Mouse (Mus musculus): Measurements from ENCODE around the gene Wscd2. TPM values are rescaled to one million over a fixed set of nuclear protein-coding genes. Genes with fewer than 3 reads are reported as not detected.
A peak's percentile ranks its signal among the peaks of the same experiment; 100 is the strongest.

The Wscd2 gene
- total RNA-seq, 1 experiment from 2014 or later, result 0.29 TPM

DNA sequence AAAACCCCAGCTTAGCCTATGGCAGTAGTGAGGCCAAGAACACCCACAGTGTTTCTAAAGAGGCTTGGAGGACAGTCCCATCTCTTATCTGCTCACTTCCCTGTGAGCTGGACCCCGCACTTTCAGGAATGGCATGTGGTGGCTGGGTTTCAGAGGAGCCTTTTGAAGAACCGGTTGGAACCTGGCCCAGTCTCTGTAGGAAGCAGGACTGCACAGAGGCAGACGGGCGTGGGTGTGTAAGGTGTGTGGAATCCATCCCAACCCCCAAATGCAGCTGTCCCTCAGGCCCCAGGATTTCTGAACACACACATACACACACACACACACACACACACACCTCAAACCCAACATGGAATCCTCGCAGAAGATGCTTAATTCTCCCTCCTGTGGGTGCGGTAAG lies 23.9 kb downstream of the Wscd2 start:
- no peak for ATAC-seq (replicated peaks; ENCODE audit: insufficient number of reproducible peaks, low FRiP score, low TSS enrichment, poor library complexity, severe bottlenecking)

DNA sequence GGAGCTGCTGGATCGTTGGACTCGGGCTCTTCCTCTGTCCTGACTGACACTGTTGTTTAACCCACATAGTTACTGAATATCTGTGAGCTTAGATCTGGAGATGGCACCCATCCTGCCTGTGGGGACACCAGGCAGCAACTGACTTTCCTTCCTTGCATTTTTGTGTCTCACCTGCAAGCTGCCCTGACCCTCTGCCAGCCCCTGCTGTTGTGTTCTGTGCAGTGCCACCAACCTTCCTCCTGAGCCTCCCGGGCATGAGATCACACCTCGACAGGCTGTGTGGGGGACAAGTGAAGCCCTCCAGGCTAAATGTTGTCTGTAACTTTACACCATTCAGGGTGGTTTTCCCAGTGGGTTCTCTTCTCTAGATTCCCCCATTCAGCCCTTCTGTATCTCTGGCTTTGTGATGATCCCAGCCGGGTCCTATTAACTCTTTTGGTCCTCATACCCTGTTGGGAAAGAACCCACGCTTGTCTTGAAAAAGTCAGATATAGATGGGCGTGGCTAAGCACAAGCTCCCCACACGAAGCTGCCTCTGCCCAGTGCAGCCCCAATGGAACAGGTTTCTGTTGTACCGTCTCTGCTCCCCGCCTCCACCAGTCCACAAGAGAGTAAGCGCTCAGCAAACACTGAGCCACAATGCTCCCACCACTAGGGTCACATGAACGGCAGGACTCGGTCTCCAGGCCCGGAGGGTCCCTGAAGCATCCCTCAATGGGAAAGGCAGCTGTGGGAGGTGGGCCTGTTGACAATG lies 26.2 kb downstream of the Wscd2 start:
- ATAC-seq (replicated peaks; ENCODE audit: insufficient number of reproducible peaks, low FRiP score, low TSS enrichment, poor library complexity, severe bottlenecking), result no peak

DNA sequence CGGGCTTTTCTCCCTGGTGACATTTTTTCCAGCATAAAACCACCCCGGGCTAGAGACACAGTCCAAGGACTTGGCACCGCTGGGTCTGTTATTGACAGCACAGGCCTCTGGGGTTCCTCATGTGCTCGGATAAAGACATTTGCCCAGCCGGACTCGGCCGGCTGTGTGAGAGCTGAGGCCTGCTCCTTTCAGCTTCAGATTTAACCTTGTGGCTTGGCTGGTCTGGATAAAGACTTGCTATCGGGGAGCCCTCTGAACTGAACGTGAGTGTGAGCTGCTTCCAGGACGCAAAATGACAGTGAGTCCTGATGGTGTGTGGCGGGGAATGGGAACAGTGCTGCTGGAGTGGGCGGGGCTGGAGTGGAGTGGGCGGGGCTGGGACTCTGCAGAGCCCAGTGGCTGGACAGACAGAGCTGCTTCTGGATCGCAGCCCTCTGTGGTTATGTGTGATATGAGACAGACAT lies 26.8 kb downstream of the Wscd2 start:
- ATAC-seq (replicated peaks; ENCODE audit: insufficient number of reproducible peaks, low FRiP score, low TSS enrichment, poor library complexity, severe bottlenecking), result no peak

DNA sequence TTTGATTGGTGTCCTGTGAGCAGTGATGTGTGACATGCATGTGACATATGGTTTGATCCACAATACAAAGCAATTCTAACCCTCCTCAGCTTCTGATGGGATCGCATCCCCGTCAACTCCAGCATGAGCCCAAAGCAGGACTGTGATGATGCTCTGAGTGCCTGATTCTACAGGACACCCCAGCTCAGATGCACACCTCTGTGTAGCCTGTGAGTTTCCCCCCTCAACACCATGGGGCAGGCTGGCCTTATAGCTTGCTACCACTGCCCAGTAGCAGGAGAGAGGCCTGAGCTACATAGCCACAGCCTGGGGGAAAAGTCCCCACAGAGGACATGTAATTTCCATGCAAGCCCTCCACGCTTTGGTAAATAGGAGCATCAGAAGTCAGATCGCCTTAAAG lies 27.3 kb downstream of the Wscd2 start:
- ATAC-seq (replicated peaks; ENCODE audit: insufficient number of reproducible peaks, low FRiP score, low TSS enrichment, poor library complexity, severe bottlenecking), result no peak

DNA sequence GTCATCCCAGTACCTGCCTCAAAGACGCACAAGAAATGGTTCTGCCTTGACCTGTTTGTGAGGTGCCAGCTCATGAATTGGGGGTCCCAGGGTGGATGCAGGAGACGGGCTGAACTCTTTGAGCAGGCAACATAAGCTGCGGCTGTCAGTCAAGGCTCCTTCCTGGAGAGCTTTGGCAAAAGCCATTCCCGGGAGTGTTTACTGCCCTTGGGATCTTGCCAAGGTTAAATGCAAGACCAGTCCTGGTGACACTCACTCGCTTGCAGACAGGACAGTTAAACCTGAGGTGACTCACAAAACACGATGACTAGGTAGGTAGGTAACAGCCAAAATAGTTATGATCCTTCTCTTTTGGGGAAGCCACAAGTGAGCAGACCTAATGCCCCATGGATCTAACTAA lies 30.9 kb downstream of the Wscd2 start:
- no peak for ATAC-seq (replicated peaks; ENCODE audit: insufficient number of reproducible peaks, low FRiP score, low TSS enrichment, poor library complexity, severe bottlenecking)

DNA sequence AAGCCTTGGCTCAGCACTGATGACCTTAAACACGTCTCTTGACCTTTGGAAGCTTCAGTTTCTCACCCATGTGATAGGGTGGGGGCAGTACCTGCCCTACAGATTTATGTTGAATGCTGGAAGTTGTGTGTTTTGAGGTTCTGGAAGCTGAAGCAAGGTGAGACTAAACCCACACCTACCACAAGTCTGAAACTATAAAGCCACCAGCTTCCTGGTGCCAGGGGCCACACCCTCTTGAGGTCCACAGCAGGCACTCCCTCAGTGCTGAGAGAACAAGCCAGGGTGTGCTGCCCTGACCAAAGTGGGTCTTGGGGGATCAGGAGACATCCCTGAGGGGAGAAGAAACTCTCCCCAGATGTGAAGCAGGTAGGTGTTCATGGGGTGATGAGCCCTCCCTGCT lies 48.7 kb downstream of the Wscd2 start:
- no peak for ATAC-seq (replicated peaks; ENCODE audit: insufficient number of reproducible peaks, low FRiP score, low TSS enrichment, poor library complexity, severe bottlenecking)

DNA sequence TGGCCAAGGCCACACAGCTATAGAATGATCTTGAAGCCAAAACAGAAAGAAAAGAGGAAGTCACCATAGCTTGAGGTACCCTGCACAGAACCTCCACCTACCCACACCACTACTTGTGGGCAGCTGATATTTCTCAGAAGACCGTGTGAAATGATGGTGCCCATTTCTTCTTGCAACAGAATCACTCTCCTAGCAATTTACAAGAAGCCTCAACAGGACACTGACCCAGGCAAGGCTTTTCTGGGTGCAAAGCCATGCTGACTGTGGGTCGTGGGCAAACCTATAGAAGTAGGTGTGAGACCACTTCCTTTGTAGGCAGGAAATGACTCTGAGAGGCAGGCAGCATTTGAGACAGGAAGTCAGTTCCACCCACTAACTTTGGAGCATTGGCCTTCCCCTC lies 49.3 kb downstream of the Wscd2 start:
- peak; percentile 45; the same call in 1 of the 2 replicates for ATAC-seq (replicated peaks; ENCODE audit: insufficient number of reproducible peaks, low FRiP score, low TSS enrichment, poor library complexity, severe bottlenecking)

DNA sequence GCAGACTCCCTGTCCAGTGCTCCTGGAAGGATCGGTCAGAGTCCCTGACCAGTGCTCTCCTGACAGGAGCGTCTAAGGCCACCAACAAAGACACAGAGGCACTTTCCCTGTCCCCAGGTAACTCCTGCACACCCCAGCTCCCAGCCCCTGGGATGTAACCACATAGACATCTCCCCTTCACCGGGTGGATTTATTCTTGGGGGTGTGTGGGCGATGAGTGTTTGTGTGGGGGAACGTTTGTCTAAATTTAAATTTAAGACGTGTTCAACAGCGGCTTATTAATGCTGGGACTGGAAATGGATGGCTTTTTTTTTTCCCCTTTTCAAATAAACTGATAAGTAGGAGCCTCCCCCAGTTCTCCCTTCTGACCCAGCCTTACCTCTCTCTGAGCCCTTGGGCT lies 49.7 kb downstream of the Wscd2 start:
- no peak for ATAC-seq (replicated peaks; ENCODE audit: insufficient number of reproducible peaks, low FRiP score, low TSS enrichment, poor library complexity, severe bottlenecking)

DNA sequence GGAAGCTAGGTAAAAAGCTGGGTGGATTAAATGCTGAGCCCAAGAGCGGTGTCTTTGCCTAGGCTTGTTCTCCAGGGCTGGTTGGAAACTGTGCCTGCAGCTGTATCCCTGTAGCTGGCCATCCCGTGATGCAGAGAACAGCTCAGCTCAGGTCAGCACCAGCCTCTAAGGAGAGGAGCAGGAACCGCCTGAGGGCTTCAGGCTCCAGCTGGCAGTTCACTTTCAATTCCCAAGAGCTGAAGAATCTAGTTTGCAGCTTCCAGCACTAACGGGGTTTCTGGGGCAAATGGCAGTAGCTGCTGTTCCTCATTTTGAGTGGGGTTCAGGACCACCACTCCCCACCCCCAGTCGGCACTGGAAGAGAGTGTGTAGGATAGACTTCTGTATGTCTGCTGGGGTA lies 51.1 kb downstream of the Wscd2 start:
- ATAC-seq (replicated peaks; ENCODE audit: insufficient number of reproducible peaks, low FRiP score, low TSS enrichment, poor library complexity, severe bottlenecking), result no peak

DNA sequence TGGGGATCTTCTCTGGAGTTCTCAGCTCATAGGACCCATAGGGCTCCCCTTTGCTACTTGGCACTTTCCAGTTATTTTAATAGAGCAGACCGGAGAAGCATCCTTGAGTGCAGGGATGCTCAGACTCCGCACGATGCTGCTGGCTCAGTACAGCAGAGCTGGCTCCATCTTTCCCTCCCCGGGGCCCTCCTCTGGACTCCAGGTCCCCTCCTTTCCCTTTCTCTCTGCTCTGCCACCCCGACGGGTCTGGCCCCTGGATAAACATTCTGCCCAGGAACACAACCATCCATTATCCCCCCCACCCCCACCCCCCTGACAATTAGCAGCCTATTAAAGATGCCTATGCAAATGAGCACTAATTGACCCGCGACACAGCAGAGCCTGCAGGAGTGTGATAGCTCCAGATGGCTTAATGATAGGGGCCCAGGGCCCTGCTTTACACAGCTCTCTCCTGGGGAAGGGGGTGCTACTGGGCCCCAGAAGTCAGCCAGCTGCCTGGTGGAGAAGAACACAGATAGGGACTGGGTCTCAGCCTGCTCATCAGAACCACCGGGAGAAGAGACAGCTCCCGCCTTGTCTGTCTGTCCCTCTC lies 52.8 kb downstream of the Wscd2 start:
- ATAC-seq (replicated peaks; ENCODE audit: insufficient number of reproducible peaks, low FRiP score, low TSS enrichment, poor library complexity, severe bottlenecking), result no peak

DNA sequence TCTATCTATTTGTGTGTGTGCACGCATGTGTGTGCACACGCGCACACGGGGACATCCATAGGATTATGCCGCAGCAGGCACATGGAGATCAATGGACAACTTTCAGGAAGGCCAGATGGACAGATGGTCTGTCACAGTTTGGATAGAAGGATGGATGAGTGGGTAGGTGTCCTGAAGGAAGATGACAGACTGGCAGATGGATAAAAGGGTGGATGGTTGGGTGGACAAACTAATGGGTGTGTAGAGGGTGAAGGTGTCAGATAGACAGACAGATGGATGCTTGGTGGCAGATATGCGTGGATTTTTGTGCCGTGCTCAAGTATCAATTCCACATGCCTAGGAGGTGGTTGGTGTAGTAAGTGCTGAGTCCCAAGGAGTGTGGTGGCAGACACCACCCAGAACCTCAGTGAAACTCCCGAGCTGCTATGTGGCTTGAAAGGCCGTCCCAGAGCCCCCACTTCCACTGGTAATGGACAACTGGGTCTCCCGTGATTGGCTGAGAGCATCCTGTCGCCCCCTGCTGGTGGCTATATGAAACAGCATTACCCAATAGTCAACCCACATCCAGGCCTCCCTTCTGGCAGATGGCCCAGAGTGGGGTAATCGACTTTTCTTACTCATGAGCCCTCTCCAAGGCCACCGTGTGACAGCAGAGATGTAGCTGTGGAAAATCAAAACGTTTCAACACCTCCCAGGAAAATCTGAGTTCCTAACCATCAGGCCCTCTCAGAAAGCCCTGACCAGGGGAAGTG lies 58.0 kb downstream of the Wscd2 start:
- ATAC-seq (replicated peaks; ENCODE audit: insufficient number of reproducible peaks, low FRiP score, low TSS enrichment, poor library complexity, severe bottlenecking), result peak; percentile 34; the same call in 1 of the 2 replicates

DNA sequence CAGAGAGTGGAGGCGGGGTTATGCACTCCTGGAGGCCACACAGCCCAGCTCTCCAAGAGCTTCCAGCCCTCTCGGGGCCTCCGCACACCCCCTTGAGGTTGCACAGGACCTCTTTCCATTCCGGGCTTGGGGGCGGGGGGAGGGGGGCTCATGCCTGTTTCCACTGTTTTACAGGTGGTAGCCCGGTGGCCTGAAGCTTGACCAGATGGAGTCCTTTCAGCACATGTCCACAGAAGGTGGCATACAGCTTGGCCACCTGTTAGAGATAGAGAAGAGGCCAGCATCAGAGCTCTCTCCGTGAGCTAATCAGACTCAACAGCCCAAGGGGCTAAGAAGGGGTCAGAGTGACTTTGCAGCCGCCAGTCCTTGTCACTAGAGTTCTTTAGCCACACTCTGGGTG lies 60.1 kb downstream of the Wscd2 start:
- ATAC-seq (replicated peaks; ENCODE audit: insufficient number of reproducible peaks, low FRiP score, low TSS enrichment, poor library complexity, severe bottlenecking), result no peak

DNA sequence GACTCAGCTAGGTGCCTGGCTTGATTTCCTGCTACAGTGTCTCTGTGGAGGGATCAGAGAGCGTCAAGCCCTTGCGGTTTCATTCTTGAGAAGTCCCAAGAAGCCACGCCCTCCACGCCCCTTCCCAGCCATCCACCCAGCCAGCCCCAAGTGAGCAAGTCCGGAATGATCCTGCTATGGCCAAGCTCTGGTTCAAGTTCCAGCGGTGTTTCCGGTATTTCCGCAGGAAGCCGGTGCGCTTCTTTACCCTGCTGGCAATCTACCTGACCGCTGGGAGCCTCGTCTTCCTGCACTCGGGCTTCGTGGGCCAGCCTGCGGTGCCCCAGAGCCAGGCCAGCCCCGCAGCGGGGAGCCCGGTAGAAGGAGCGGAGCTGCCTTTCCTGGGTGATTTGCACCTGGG lies 60.6 kb downstream of the Wscd2 start:
- ATAC-seq (replicated peaks; ENCODE audit: insufficient number of reproducible peaks, low FRiP score, low TSS enrichment, poor library complexity, severe bottlenecking), result no peak

DNA sequence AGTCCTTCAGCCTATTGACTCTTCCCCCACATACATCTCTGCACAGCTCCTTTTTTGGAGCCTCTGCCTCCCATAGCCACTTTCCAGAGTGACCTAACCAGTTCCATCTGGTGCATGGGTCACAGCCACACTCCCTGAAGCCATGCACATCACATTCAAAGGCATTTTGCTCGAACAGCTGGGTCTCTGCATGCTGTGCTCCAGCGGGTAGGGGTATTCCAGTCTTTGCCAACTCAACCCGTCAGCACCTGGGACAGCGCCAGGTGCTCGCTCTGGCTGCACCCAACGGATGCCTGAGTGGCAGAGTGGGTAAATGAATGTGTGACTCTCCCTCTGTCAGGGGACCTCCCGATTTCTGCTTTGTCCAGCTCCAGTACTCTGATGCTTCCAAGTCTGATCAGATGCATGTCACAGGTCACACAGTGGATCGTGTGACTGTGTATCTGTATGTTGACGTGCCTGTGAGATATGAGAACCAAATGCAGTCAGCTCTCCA lies 63.3 kb downstream of the Wscd2 start:
- ATAC-seq (replicated peaks; ENCODE audit: insufficient number of reproducible peaks, low FRiP score, low TSS enrichment, poor library complexity, severe bottlenecking), result no peak

DNA sequence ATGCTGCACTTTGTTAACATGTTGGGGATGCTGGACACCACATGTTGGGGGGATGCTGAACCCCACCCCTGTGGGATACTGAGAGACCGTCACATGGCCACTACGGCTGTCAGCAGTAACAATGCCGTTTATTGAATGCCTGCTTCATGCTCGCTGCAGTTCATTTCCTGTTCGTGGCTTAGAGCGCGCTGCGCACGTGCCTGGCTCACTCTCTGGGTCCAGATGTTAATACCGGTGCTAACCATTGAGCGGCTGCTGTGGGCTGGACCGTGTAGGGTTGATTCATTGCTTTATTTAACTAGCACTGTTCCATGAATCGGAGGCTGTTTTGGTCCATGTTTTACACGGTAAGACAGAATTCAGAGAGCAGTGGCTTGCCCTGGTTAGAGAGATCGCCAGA lies 64.0 kb downstream of the Wscd2 start:
- no peak for ATAC-seq (replicated peaks; ENCODE audit: insufficient number of reproducible peaks, low FRiP score, low TSS enrichment, poor library complexity, severe bottlenecking)

DNA sequence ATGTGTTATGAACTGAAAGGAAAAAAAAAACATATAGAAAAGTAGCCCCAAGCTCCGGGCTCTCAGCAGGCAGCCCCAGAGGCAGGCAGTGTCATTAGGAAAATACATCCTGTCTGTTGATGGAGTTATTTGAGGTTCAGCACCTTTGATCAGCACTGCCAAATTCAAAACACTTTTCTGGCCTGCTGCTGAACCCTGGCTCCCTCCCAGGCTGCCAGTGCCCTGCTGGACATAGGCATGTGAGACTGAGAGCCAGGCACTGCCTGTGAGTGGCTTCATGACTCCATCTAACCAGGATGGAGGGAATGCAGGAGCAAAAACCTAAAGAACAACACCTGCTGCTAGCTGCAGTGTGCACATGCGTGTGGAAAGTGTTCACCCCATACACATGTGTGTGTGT lies 64.4 kb downstream of the Wscd2 start:
- ATAC-seq (replicated peaks; ENCODE audit: insufficient number of reproducible peaks, low FRiP score, low TSS enrichment, poor library complexity, severe bottlenecking), result no peak

DNA sequence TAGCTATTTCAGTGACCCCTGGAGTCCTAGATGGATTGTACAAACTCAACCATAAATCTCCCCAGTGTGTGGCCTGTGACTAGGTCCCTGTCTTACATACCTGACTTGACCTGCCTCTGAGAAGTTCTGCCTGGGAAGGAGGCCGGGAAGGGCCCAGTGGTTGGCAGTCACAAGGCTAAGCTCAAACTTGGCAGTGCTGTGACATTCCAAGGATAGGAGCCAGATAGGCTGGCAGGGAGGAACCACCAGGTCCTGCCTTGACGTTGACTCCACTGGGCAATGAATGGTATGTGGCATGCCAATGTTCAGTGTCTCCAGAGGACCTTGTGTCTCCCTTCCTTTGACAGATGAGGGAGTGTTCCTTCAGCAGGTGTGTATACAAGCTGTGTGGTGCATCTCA lies 65.6 kb downstream of the Wscd2 start:
- no peak for ATAC-seq (replicated peaks; ENCODE audit: insufficient number of reproducible peaks, low FRiP score, low TSS enrichment, poor library complexity, severe bottlenecking)

DNA sequence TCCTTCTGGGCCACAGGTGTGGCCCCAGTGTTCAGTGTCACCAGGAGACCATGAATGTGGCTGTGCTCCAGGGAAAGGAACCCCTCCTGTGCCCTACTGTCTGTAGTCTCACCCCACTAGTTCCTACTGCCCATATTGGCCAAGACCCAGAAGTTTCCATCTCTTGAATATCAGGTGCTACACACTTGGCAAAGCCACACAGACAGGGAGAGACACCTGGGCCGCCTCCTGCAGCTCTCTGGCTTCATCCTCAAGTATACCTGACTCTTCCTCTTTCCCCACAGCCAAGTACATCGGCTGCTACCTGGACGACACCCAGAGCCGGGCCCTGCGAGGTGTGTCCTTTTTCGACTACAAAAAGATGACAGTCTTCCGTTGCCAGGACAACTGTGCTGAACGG lies 67.9 kb downstream of the Wscd2 start:
- ATAC-seq (replicated peaks; ENCODE audit: insufficient number of reproducible peaks, low FRiP score, low TSS enrichment, poor library complexity, severe bottlenecking), result no peak

DNA sequence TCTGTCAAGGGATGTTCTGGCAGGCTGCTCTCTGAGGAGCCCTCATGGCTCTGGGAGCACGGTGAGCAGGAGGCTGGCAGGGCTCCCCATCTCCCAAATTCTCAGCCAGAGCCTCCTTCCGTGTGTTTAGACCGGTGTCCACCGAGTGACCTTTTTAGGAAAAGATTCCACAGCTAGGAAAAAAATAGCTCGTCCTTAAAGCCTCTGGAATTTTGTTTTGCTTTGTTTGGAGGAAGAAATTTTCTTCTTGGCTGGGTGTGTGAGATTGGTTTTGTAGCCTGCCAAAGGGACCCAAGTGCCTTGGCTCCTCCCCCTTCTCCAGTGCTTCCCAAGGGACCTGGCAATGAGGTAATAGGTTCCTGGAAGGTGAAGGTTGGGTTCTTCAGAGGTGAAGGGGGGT lies 69.5 kb downstream of the Wscd2 start:
- ATAC-seq (replicated peaks; ENCODE audit: insufficient number of reproducible peaks, low FRiP score, low TSS enrichment, poor library complexity, severe bottlenecking), result no peak

DNA sequence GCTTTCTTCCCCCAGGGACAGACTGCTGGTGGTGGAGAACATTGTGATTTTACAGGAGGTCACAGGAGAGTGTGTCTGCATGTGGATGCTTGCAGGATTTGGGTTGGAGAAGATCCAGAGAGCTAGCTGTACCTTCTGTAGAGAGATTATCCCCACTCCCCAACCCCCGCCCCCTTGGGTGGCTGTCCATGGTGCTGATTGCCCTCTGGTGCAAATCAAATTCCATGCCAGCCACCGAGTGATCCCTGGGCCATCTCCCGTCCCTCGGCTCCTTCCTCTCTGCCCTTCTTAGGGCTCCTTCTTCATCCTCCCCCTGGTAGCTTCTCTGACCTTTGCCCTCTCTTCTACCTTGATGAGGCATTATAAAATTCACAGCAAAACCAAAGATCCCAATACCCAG lies 74.3 kb downstream of the Wscd2 start:
- no peak for ATAC-seq (replicated peaks; ENCODE audit: insufficient number of reproducible peaks, low FRiP score, low TSS enrichment, poor library complexity, severe bottlenecking)

All from monocyte, adult 5-6 weeks (primary cell).